Mouse (Mus musculus) liver, embryonic 15.5 days (tissue): Measurements from ENCODE around the gene Sox2. TPM values are rescaled to one million over a fixed set of nuclear protein-coding genes. Genes with fewer than 3 reads are reported as not detected.

ENCODE experiments used
- ATAC-seq: fragments of 200-750 bp; cut with Nextera tagmentation; 2 replicates; pipeline ENCODE4 v1.8.0; 2017; ENCODE audit warnings: moderate number of reproducible peaks, mild to moderate bottlenecking, moderate library complexity; ENCODE audit not compliant: insufficient read depth
- H3K27ac ChIP-seq: fragments of 300-500 bp; sonication (generic); replicated peaks from 2 replicates; pipeline ENCODE4 v1.5.1; 2015; ENCODE audit warnings: mild to moderate bottlenecking, inconsistent platforms
- H3K27me3 ChIP-seq: fragments of 300-500 bp; sonication (generic); 2 replicates; pipeline ENCODE4 v1.6.1; 2015; ENCODE audit warnings: mild to moderate bottlenecking, inconsistent platforms
- H3K36me3 ChIP-seq: fragments of 300-500 bp; sonication (generic); replicated peaks from 2 replicates; pipeline ENCODE4 v1.6.1; 2015; ENCODE audit warnings: moderate library complexity, mild to moderate bottlenecking, inconsistent platforms
- H3K4me1 ChIP-seq: fragments of 300-500 bp; sonication (generic); replicated peaks from 2 replicates; pipeline ENCODE4 v1.6.1; 2015; ENCODE audit warnings: inconsistent platforms
- H3K4me2 ChIP-seq: fragments of 300-500 bp; sonication (generic); 2 replicates; pipeline ENCODE4 v1.6.1; 2015; ENCODE audit warnings: moderate library complexity, mild to moderate bottlenecking, inconsistent platforms
- H3K4me3 ChIP-seq: fragments of 300-500 bp; sonication (generic); replicated peaks from 2 replicates; pipeline ENCODE4 v1.5.1; 2015; ENCODE audit warnings: mild to moderate bottlenecking, inconsistent platforms
- H3K9ac ChIP-seq: fragments of 300-500 bp; sonication (generic); 2 replicates; pipeline ENCODE4 v1.6.1; 2015; ENCODE audit warnings: moderate library complexity, mild to moderate bottlenecking, inconsistent platforms
- H3K9me3 ChIP-seq: fragments of 300-500 bp; sonication (generic); replicated peaks from 2 replicates; pipeline ENCODE4 v1.6.1; 2016; ENCODE audit warnings: inconsistent platforms
- WGBS: fragments of 180-500 bp; shearing (Covaris S2); methylation state at CpG from one replicate; pipeline ENCODE4 v1.1.7; 2015; ENCODE audit warnings: mixed read lengths; ENCODE audit not compliant: insufficient replicate concordance; 5-methylcytosine and 5-hydroxymethylcytosine counted together
- polyA plus RNA-seq: library from polyadenylated mRNA; unstranded; fragments of >200 nt; fragmentation: Nextera tagmentation; extraction: Ambion mirVana; gene quantifications from 2 replicates; pipeline ENCODE4 v1.2.1, GENCODE M21; 2015

Gene Sox2
- polyA plus RNA-seq, 1 experiment from 2014 or later, result not detected

DNA sequence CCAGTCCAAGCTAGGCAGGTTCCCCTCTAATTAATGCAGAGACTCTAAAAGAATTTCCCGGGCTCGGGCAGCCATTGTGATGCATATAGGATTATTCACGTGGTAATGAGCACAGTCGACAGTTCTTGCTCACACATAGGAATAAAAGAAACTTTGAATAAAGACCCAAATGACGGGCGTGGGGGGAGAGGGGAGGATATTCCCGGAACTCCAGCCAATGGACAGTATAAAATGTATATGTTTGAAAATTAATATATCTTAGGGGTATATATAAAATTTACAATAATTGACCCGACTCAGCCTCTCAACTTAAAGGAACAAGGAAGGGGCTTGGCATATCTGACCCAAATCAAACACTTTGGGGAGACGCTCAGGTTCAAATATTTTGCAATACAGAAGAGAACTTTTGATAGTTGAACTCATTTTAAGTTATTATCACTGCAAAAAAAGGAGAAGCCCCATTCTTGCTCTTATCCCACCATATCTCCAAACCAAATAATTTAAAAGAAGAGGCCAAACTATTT, 3.8 kb downstream of the Sox2 start:
- Histone ChIP-seq H3K36me3 (no peaks in the 10 kb centered on the region), H3K4me1 (0 out of 2 replicates have a peak, but pooled peaks cover 8% of the 10 kb centered on the region), H3K9me3 (no peaks in the 10 kb centered on the region), H3K9ac (no peak overlapping the region), H3K27me3 (peaks cover 98% of the 10 kb centered on the region), H3K4me2 (no peak overlapping the region), H3K27ac (no peak overlapping the region), H3K4me3 (no peak overlapping the region)
- no peak for ATAC-seq
- WGBS, result 5% methylated on average over 9 of the region's 9 CpGs

DNA sequence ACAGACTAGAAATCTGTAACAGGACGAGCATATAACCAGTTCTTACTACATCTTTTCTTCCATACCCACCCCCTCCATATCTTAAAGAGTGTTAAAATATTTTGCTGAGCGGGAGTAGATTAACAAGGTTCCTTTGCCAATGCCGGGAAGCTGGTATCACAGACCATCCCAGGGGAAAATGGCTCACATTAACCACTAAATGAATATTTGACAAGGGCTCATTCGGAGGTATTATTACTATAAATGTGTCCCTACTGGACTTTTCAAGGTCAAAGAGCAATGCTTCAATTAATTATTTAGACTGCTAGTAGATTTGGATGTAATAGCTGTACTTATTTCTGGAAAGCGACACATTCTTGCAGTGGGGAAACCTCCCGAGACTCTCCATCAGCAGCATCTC, 4.6 kb downstream of the Sox2 start:
- H3K36me3 ChIP-seq, result no peaks in the 10 kb centered on the region
- no peak overlapping the region for H3K9ac ChIP-seq
- H3K9me3 ChIP-seq, result no peaks in the 10 kb centered on the region
- no peak overlapping the region for H3K27ac ChIP-seq
- H3K4me2 ChIP-seq, result no peak overlapping the region
- ATAC-seq, result no peak
- 16% methylated on average over 6 of the region's 6 CpGs for WGBS
- peaks cover 98% of the 10 kb centered on the region for H3K27me3 ChIP-seq
- H3K4me3 ChIP-seq, result no peak overlapping the region
- 0 out of 2 replicates have a peak, but pooled peaks cover 8% of the 10 kb centered on the region for H3K4me1 ChIP-seq

DNA sequence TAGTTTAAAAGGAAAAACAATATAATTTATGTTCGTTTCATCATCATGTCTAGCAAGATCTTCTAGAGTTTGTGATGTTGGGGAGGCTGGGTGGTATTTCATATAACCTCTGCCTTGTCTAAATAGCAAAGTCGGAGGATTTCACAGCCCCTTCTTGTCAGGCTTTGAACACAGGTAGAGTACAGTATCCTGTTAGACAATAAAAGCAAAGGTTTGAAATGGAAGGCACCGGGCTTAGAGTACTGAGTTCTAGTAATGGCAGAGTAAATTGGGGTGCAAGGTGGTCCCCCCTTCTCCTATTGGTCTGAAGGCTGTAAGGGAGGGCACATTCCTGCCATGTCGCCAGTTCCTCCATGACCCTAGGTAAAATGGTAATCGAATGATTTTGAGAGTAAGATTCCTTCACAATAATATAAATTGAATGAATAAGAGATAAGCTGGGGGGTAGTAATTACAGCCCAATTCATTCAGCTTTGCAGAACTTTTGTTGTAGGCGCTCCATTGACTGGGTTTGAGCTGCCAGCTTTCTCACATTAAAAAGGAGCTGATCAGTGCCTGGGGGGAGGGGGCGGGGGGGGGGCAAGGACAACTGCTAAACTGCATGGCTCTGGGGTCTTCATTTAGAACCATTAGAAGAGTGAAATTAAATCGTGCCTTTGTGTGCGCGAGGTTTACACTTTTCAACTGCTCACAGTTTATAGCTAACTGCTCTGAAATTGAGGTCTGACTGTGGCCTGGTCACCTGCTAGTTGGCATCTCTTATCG, 5.3 kb downstream of the Sox2 start:
- Histone ChIP-seq H3K9ac (no peak overlapping the region), H3K9me3 (no peaks in the 10 kb centered on the region), H3K4me2 (no peak overlapping the region), H3K27ac (no peak overlapping the region), H3K36me3 (no peaks in the 10 kb centered on the region), H3K4me3 (no peak overlapping the region), H3K4me1 (0 out of 2 replicates have a peak, but pooled peaks cover 6% of the 10 kb centered on the region), H3K27me3 (peaks cover 98% of the 10 kb centered on the region)
- no peak for ATAC-seq
- 6% methylated on average over 11 of the region's 11 CpGs for WGBS

DNA sequence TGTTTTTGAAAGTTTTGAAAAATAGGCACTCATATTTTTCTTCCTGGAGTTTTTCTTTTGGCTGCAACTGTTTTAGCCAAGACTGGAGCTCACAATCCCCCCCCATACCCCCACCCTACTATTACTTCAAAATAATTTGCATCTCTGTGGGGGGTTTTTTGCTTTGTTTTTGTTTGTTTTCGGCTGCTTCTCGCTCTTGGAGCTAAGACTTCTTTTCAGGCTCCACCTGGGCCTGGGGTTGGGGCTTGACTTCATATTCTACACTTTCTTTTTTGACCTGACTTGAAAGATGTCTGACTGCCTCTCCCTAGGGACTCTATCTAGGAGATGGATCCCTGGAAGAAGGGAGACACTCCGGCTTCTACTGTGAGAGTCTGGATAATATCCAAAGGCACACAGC, 5.9 kb downstream of the Sox2 start:
- Histone ChIP-seq H3K27ac (no peak overlapping the region), H3K27me3 (peaks cover 98% of the 10 kb centered on the region), H3K4me1 (no peaks in the 10 kb centered on the region), H3K4me2 (no peak overlapping the region), H3K9me3 (no peaks in the 10 kb centered on the region), H3K9ac (no peak overlapping the region), H3K36me3 (no peaks in the 10 kb centered on the region), H3K4me3 (no peak overlapping the region)
- ATAC-seq, result no peak
- under 1% methylated on average over 3 of the region's 3 CpGs for WGBS

DNA sequence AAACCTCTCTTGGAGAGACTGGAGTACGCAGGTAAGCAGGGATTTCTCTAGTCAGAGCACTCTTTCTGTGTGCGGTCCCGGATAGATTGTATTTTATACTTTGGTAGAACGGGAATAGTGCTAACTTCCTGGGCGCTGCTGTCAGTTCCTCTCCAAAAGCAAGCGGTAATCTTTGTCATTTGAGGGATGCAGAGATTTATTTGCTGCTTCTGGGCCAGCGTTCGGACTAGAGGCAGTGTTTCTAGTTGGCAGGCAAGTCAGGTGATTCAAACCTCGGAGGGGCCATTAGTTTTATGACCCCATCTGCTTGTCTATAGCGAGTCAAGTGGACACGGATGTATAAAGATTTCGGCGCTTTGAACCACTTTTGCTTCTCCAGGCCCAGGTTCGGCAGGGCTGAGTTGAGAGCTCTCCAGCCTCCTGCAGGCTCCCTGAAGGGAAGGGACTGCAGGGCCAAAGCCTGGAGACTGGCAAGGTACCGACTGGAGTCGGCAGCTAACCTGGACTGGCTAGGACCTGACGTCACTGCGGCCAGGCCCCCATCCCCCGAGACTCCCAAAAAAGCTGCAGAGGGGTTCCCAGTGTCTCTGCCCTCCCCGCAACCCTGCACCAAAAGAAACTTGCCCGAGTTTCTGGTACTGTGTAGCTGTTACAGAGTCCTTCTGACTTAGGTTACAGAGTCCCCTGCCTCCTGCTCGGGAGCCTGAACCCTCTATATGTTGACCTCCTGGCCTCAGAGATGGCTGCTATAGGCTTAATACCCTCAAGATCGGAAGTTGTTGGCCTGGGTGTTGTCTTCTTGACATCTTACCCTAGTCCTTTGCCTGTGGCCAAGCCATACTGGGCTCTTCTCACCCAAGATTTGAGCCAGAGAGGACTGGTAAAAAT, 6.9 kb downstream of the Sox2 start:
- no peak overlapping the region for H3K4me2 ChIP-seq
- no peaks in the 10 kb centered on the region for H3K9me3 ChIP-seq
- H3K9ac ChIP-seq, result no peak overlapping the region
- ATAC-seq, result no peak
- no peak overlapping the region for H3K27ac ChIP-seq
- H3K27me3 ChIP-seq, result peaks cover 99% of the 10 kb centered on the region
- H3K4me3 ChIP-seq, result no peak overlapping the region
- no peaks in the 10 kb centered on the region for H3K4me1 ChIP-seq
- no peaks in the 10 kb centered on the region for H3K36me3 ChIP-seq
- 5% methylated on average over 23 of the region's 23 CpGs for WGBS

DNA sequence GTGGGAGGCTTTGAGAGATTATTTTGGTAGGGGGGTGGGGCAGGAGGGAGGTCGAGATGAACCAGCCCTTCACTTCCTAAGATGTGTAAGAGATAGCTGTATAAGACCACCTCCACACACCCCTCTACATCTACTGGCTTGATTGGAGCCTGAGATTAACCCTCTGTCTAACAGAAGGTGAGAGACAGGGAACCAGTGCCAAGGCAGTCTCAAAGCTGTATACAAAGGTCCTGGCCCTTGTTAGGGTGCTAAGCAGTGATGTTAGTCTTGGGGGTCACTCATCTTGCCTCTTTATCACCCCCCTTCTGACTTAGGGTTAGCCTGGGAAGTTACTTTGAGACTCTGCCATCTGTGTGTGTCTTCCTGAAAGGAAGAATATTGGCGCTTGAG, 7.5 kb downstream of the Sox2 start:
- Histone ChIP-seq H3K9ac (no peak overlapping the region), H3K27me3 (peaks cover 100% of the 10 kb centered on the region), H3K4me1 (no peaks in the 10 kb centered on the region), H3K36me3 (no peaks in the 10 kb centered on the region), H3K4me2 (no peak overlapping the region), H3K4me3 (no peak overlapping the region), H3K27ac (no peak overlapping the region), H3K9me3 (no peaks in the 10 kb centered on the region)
- WGBS, result 16% methylated on average over 2 of the region's 2 CpGs
- no peak for ATAC-seq

DNA sequence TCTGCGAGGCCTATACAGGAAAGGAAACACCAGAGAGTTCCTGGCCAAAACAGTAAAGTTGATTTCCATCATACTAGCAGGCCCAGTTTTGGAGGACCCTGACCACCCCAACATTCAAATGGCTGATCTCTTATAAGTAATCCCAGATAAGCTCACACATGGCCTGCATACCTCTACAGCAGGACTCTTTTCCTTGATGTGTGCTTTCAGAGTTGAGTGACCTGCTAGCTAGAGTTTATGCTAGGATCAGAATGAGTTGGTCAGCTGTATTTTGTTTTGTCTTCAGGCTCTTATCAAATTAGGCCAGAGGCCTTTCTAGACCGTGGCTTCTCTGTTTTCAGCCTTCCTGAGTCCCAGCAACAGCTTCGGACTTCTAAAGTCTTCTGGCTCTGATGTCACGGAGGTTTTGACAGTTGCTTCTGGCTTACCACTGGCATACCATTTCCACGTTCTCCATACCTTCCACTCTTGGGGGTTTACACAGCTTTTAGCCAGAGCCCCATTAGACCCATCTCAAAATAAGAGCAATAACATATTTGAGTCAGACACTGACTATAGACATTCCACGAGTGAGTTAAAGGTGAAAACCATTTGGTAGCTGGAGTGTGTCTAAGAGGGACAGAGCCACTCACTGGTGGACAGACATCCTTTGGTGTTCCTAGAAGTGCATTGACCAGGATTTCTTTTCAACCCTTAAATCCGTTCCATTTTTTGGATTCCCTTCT, 8.2 kb downstream of the Sox2 start:
- H3K4me3 ChIP-seq, result no peak overlapping the region
- 24% methylated on average over 7 of the region's 7 CpGs for WGBS
- no peak for ATAC-seq
- no peaks in the 10 kb centered on the region for H3K36me3 ChIP-seq
- H3K4me1 ChIP-seq, result no peaks in the 10 kb centered on the region
- H3K27me3 ChIP-seq, result peaks cover 100% of the 10 kb centered on the region
- H3K27ac ChIP-seq, result no peak overlapping the region
- H3K9me3 ChIP-seq, result no peaks in the 10 kb centered on the region
- no peak overlapping the region for H3K4me2 ChIP-seq
- no peak overlapping the region for H3K9ac ChIP-seq

DNA sequence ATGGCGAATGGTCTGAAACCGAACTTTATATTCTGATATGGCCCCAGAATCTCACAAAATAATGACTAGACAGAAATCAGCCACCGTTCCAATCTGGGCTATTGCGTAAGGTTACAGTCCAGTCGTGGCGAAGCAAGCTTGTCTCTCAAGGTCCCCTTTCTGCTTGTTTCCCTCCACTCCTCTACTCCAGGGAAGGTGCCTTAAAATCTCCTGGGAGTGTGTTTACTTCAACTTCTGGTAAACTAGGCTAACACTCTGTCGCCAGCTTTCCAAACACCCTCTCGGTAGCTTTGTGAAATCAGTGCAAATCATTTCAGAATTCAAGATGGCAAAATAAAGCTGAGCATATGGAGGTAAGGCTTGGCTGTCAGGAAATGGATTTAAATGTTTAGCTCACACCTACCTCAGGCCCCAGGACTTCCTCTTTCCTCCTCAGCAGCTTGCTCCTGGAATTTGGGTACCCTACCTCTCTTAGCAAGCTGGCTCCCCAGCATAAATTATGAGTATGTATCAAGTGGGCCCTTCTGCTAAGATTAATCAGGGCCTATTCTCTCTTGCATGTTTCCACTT, 8.8 kb downstream of the Sox2 start:
- Histone ChIP-seq H3K9me3 (no peaks in the 10 kb centered on the region), H3K4me1 (peaks cover 4% of the 10 kb centered on the region; the same call in 1 of the 2 replicates), H3K4me2 (no peak overlapping the region), H3K4me3 (no peak overlapping the region), H3K27ac (no peak overlapping the region), H3K9ac (no peak overlapping the region), H3K36me3 (no peaks in the 10 kb centered on the region), H3K27me3 (peaks cover 100% of the 10 kb centered on the region)
- WGBS, result 32% methylated on average over 8 of the region's 8 CpGs
- ATAC-seq, result no peak

DNA sequence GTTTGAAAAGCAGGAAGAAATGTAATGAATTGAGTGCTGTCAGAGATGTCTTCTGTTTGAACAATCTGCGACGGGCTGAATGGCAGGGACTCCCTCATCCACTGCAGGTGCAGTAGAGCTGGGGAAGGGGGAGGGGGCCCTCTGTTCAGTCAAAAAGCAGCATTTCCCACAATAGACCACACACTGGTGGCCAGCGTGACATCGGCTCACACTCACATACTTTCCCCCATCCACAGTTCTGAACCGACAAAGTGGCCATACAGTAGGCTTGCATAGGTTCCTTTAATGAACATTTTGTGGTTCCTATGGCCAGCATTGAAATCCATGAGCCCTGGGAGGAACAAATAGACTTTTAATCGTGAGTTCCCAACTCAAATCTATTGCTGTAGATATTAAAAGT, 9.7 kb downstream of the Sox2 start:
- peaks cover 100% of the 10 kb centered on the region for H3K27me3 ChIP-seq
- no peak overlapping the region for H3K27ac ChIP-seq

DNA sequence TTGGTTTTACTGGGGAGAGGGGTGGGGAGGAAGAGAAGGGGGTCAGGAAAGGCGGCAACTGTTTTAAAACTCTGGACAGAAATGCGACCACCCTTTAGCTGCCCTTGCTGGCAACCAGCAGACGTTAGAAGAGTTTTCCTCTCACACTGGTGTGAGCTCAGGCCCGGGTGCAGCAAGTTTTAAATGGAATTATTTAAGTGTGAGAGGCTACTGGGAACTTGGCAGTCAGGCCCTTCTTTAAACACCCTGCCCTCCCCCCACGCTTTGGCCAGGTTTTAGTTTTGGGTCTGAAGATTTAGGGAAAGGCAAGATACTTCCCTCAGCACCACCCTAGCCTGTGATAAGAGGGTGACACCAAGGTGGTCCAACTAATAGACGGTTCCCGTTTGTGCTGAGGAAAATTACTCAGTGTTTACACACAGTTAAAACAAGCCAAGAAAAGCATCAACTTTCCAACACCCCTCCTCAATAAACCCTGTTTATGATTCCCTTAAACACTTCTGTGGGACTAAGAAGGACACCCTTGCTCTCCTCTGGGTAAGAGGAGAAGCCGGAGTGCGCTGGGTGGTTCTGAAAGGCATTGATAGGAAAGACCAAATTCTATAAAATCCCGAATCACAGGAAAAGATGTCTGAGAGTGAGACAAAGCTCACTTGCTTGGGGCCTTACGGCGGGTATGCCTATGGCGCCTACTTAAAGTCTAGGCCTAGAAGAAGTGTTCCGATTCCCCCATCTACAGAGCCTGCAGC, 10.5 kb downstream of the Sox2 start:
- H3K9ac ChIP-seq, result no peak overlapping the region
- ATAC-seq, result no peak
- no peak overlapping the region for H3K4me3 ChIP-seq
- H3K9me3 ChIP-seq, result no peaks in the 10 kb centered on the region
- H3K27ac ChIP-seq, result no peak overlapping the region
- H3K27me3 ChIP-seq, result peaks cover 100% of the 10 kb centered on the region
- WGBS, result 4% methylated on average over 14 of the region's 14 CpGs
- H3K4me2 ChIP-seq, result no peak overlapping the region
- no peaks in the 10 kb centered on the region for H3K36me3 ChIP-seq
- peaks cover 8% of the 10 kb centered on the region; the same call in 1 of the 2 replicates for H3K4me1 ChIP-seq

More for the DNA sequence above, 9.7 kb downstream of the Sox2 start:
- H3K4me1 ChIP-seq, result peaks cover 8% of the 10 kb centered on the region; the same call in 1 of the 2 replicates
- no peak overlapping the region for H3K4me3 ChIP-seq
- ATAC-seq, result no peak
- no peak overlapping the region for H3K4me2 ChIP-seq
- no peaks in the 10 kb centered on the region for H3K36me3 ChIP-seq
- WGBS, result 16% methylated on average over 6 of the region's 6 CpGs
- H3K9me3 ChIP-seq, result no peaks in the 10 kb centered on the region
- H3K9ac ChIP-seq, result no peak overlapping the region
